Mouse (Mus musculus) embryo, embryonic 11 days (tissue): ENCODE measurements around the gene AK157302.
A peak's percentile ranks its signal among the peaks of the same experiment; 100 is the strongest.
"Not testable (repeated sequence)": the region's sequence is repeated elsewhere in the genome, so short reads cannot be mapped to it uniquely, and the experiment has no call there.

Experiments used
- DNase-seq: peaks from one replicate; pipeline ENCODE4 v3.0.0-alpha.2; 2015

The AK157302 gene

DNA sequence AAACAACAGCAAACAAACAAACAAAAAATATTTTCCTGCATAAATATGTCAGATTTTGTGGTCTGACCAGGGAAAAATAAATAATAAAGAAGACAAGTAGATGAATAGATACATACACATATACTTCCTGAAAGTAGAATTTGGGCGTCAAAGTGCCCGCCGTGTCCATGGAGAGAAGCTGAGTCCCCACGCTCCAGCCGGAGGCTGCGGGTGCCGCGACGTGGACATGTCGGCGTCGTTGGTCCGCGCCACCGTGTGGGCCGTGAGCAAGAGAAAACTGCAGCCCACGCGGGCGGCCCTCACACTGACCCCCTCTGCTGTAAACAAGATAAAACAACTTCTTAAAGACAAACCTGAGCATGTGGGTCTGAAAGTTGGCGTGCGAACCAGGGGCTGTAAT is at the start of gene AK157302:
Gene AK157302, plus strand, starts transcription at position 144 of the 400 bp plus-strand sequence.
- no peak for DNase-seq

DNA sequence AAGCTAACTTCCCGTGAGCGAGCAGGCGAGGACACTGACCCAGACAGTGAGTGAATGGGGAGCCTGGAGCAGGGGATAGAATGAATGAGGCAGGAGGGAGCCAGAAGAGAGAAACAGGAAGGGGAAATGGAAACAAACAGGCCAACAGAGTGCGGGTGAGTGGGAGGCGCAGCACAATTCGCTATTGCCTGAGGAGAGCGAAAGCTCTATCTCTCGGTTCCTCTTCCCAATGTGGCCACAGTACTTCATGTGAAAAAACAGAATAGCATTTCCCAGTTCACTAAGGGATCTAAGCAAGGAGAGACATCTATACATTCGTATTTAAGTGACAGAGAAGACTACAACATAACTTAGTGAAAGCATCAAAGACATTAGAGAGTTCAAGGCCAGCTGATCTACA is 48.2 kb upstream of the AK157302 start:
- DNase-seq, result no peak

DNA sequence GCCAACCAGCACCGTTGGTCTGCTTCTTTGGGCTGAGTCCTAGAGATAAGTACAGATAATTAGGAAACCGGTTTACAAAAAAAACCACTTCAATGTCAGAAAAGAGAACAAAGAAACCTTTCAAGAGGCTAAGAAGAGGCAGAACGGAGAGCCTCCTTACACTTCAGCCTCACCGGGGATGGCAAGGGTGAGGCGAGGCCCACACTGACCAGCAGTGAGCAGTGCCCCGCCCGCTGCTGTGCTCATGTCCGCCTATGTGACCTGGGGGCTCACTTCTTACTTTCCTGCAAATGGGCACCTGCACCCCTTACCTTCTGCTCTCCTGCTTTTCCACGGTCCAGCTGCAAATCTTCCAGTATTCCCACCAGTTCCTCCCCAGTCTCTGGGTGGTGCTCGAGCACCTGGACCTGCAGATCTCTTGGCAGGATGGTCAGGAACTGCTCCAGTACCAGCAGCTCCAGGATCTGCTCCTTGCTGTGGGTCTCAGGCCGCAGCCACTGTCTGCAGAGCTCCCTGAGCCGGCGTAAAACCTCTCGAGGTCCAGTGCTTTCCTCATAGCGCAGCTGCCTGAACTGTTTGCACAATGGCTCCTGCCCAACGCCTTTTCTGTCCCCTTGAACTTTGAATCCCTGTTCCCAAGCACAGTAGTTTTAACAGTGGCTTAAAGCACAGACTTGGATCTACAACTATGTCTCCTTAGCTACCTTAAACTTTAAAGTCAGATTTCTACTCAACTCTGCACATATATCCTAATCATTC is 47.0 kb upstream of the AK157302 start:
- DNase-seq, result no peak

DNA sequence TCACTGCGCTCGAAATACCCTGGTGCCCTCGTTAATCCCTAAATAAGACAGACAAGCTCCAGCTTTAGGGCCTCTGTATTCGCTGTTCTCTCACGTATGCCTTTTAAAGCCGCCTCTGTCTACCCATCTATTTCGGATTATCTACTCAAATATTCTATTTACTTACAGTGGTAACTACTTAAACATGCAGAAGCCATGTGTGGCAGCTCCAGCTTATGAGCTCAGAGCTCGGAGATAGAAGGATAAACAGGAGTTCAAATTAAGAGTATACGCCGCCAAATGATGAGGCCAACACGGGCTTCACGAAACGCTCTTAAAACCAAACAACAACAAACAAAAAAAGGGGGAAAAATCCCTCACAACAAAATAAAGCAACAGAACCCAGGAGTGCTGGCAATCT is 42.0 kb upstream of the AK157302 start:
- DNase-seq, result no peak

DNA sequence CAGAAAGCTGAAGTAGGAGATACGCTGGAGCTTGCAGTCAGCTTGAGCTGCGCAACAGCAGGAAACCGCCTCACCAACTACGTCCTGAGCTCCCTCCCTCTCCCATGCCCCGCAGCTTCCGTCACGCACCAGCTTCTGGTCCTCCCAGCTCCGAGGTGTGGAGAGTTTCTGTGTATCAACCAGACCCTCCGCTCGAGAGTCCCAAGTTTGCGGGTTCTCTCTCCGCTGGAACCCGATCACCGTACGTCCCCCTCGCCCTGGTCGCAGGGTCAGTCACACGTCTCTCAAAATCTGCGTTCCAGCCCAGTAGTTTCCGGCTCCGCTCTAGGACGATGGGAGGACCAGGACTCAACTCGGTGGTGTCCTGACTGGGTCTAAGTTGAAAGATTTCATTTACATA is 41.6 kb upstream of the AK157302 start, which contains the start of gene Zscan26:
Gene Zscan26, minus strand, starts transcription at position 282 of the 400 bp plus-strand sequence.
- DNase-seq, result peak; percentile 91

DNA sequence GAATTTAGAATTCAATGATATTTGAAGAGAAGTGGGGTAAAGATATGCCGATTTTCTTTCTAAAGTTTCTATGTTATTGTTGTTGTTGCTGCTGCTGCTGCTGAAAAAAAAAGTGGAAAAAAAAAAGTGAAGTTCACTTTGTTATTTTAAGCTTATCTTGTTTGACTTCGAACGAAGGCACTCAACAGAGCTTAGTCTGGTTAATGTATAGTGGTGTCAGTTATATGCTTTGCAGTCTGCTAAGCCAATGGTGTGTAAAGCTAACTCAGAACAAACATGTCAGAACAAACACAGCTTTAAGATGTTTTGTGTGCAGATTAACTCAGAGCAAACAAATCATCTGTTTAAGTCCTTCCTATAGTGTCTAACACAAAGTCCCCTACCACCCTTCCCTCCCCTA is 40.9 kb upstream of the AK157302 start:
- no peak for DNase-seq

DNA sequence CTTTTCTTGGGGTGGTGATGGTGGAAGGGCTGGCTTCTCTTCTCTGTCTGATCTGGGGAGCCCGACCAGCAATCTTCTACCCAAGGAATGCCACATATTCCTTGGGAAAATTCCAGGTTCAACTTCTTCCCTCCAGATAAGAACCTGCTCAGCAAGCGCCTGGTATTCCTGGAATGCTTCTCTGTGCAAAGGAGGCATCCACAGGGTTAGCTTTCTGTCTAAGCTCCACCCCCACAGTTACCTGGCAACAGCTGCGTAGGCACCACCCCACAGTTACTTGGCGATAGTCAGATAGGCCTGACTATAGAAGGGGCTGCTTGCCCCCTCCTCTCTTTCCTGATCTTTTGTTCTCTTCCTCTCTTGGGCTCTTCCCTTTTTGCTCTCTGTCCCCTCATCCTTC is 38.7 kb upstream of the AK157302 start:
- DNase-seq, result no peak

DNA sequence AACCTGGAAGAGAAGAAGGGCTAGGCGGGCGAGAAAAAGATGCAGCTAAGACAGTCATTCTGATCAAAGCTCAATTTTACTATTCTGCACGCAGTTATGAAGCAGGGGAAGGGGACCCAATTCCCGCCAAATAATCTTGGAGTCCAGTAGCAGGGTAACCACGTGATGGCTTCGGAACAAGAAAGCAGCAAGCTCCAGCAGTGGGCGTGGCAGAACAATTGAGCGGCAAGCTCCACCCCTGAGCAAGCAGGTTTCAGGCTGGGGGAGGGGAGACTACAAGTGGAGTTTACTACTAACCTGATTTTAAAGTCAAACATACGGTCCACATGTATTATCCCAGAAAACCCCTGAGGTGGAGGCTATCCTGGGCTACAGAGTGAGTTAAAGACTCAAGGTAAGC is 32.5 kb upstream of the AK157302 start:
- not testable (repeated sequence) for DNase-seq

DNA sequence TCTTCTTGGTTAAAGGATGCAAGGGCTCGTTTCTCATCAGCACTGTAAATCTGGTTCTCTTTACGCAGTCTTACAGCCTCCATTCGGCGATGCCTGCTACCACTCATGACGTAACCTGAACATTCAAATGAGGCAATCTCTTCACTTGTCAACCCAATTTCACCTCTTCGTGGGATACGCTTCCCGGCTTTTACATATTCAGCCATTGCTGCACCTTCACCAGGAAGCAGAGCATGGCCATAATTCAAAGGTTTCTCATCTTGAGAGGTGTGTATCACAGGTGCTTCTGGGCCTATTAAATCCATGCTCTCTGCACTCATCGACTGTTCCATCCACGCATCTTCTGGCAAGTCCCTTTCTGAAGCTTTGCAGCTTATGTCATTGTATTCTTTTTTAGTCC is 27.7 kb upstream of the AK157302 start:
- no peak for DNase-seq

DNA sequence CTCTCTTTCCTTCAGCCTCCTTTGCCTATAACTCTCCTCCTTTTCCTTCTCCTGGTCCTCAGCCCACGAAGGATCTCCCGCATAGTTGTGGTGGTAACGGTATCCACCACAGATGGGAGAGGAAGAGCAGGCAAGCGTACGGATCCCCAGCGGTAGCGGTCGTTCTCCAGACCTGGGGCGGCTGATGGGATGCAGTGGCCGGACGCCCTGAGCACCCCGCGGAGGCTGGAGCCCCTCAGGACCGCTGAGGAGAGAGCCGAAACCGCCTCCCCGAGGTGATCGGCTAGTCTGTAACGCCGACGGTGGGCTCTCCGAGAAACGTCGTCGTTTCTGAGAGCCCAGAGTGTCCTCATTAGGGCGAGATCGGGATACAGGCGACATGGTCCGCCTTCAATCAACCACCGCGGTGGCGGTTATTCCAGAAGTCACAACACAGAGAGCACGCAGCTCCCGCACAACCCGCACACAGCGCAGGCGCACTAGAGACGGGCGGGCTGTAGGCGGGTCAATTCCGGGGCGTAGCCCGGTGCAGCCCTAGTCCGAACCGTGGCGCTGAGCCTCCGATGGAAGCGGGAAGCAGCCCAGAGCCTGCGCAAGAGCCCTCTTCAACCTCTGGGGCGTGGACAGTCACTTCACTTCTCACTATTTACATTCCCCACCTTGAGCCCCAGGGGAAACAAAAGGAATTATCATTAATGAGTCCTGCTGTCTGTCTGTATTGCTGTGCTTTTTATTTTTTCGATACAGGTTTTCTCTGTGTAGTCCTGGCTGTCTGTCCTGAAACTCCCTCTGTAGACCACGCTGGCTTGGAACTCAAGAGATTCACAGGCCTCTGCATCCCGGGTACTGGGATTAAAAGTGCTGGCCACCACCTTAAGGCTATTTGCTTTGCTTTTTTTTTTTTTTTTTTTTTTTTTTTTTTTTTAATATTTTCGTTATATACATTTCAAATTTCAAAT is 26.7 kb upstream of the AK157302 start, which contains the start of gene Nkapl:
Gene Nkapl, minus strand, starts transcription at position 449 of the 959 bp plus-strand sequence.
- peak; percentile 93 for DNase-seq

DNA sequence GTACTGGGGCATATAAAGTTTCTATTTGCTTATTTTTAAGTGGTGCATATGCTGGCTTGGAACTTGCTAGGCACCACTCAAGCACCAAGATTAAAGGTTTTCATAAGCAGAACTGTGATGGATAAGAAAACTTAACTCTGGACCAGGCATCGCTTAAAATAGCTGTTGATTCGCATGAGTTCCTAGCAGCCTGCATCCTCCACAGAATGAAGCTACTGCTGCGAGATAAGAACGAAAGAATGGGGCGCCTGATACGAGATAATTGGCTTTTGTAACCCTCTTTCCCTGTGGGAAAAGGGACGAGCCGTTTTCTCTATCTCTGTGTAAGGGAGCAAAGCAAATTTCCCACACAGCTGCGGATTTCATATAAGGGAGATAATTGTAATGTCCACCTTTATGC is 25.9 kb upstream of the AK157302 start:
- DNase-seq, result no peak

DNA sequence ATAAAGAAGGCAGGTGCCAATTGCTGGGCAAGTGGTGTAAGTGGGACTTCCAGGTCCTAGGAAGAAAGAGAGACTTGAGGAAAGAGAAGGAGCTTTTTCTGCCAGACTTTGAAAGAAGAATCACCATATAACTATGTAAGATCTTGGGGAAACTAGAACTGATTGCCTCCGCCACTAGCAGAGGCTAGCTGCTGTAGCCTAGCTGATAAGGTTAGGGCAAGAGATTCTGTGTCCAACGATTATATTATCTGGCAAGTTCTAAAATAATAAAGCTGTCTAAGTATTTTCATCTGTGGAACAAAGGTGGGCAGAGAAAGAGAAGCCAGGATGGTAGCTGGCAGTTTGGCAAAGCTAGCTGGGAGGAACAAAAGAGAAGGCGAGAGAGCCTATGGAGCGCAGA is 22.6 kb upstream of the AK157302 start:
- no peak for DNase-seq

DNA sequence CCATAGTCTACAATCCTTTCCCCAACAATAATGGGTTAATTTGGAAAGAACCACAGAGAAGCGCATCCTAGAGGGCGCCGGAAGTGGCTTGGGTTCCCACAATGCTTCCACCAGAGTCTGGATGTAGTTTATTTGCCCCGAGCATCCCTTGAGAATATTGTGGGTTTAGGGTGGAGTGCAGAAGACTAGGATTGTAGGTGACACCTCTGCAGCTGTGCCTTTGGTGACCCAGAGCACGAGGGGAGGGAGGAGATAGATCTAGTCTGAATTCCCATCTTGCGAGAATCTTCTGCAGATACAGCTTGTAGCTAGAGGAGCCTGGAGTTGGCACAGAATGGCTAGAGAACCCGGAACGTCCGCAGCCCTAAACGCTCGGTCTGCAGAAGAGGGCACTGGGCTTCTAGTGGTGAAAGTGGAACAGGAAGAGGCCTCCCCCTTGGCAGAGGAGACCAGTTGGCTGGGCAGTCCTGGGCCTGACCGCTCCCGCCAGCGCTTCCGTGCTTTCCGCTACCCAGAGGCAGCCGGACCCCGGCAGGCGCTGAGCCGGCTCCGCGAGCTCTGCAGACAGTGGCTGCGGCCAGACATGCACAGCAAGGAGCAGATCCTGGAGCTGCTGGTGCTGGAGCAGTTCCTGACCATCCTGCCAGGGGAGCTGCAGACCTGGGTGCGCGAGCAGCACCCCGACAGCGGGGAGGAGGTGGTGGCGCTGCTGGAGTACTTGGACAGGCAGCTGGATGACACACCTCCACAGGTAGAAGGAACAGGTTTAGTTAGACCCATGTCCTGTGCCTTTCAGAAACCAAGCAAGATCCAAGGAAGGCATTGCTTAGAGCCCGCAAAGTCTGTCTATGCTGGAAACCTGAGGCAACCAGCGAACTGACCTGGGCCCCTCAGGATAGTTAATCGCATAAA is 16.0 kb upstream of the AK157302 start, which contains the start of the genes Zkscan4 and Gm10065:
Gene Zkscan4, plus strand, starts transcription at position 149 of the 912 bp plus-strand sequence.
Gene Gm10065, minus strand, starts transcription at position 683 of the 912 bp plus-strand sequence.
- DNase-seq, result peak; percentile 80

DNA sequence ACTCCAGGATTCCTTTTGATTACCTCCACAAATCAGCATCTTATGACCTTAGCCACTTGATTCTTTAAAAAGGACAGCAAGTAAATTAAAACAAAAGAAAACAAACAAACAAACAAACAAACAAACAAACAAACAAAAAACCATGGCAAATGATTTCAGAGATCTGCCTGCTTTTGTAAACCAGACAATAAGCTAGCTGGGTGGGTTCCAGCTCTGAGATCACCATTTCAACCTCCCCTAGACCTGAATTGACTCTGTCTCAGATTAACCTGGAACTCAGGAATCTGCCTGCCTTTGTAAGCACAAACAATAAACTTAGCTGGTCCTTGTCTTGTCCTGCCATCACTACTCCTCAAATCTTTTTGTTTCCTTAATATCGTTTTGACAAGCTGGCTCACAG is 8.1 kb upstream of the AK157302 start:
- DNase-seq, result no peak

DNA sequence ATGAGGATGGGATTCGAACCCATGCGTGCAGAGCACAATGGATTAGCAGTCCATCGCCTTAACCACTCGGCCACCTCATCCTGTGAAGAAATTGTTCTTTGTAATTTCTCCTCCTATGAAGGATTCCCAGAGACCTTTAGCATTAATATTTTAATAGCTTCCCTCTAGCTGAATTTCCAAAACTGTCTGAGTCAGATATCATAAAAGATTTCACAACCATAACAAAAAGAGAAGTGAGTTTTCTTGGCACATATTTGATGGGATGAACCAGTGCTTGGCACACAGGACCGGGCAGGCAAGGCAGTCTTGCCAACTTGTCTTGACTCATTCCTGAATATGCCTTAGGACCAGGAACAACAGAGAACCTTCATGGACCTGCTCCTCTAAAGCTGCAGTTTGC is 2.2 kb upstream of the AK157302 start:
- DNase-seq, result no peak

DNA sequence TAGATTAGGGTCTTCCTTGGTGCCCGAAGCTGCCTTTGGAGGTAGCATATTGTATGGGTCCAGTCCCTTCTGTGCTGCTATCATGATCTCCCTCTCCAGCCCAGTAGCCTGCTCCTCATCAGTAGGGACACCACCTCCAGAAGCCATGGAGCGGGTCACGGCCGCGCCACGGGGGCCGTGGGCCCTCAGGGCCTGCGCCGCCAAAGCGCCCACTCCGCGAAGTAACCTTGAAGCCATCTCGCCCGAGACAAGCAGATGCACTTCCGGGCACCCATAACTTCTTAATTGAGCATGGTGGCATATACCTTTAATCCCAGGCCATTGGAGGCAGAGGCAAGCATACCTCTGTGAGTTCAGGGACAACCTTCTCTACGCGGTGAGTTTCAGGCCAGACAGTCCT is 6.2 kb downstream of the AK157302 start, which contains the start of gene Gm11273:
Gene Gm11273, minus strand, starts transcription at position 237 of the 400 bp plus-strand sequence.
- not testable (repeated sequence) for DNase-seq

DNA sequence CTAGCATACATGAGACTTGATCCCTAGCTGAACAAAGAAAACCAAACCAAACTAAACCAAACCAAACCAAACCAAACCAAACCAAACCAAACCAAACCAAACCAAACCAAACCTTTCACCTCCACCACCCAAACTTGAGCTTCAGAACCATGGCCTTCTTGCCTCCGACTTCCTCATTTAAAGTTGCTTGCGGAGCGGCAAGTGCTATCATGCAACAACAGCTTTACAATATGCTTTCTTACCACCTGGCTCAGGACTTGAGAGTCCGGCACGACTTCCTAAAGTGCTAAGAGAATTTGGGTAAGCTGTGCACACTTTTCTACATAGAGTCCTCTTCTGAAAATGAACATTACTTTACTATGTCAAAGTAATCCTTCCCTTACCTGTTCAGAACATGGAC is 7.3 kb downstream of the AK157302 start:
- DNase-seq, result no peak

DNA sequence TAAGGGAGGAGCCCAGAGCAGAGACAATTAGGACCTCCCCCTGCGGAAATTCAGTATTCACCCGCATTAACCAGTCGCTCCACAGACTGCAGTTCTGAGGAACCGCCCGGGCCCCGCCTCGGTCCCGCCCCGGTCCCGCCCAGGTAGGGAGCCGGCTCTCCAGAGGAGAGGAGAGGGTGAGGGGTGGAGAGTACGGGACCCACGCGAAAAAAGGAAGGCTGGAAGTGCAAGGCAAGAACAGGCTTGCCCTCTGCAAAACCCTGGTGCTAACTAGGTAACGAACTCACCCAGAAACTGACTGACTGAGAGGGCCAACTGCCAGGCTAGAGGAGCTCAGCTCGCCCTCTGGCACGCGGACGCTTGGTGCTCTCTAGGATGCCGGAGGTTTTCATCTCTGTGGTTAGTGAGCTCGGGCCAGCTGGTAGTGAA is 11.2 kb downstream of the AK157302 start:
- DNase-seq, result peak; percentile 92

DNA sequence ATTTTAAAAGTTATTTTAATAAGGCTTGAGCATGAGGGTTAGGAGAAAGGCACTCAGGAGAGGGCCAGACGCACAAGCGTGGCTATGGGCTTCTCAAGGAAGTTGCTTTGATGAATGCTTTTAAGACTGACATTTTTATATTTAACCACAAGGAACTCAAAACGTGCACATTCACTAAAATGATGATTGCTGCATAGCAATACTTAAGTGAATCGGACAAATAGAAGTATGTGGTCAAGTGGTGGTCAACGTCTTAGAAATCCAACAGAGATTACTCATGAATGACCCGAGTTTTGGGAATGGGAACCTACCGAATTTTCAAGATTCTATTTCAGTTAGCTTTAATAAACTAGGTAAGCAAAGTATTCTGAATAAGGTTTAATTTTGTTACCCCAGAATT is 35.1 kb downstream of the AK157302 start:
- peak; percentile 11 for DNase-seq

DNA sequence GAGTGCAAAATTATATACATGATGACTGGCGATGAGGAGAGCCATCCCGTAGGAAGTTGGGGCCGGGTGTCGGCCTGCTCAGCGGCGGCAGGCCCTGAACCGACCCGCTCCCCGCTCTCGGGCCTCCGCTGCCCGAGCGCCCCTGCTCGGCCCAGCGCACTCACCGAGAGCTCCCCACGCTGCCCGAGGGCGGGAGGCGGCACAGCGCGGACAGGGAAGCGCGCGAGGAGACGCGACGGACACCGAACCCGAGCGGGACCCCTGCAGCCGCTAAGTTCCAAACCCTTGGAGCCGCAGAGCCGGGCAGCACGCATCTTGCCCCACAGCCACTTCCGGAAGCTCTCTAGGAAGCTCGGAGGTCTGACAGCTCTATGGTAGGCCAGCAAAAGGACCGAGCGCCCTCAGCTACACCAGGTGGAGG is 35.8 kb downstream of the AK157302 start, which contains the start of gene Zkscan8:
Gene Zkscan8, minus strand, starts transcription at position 340 of the 421 bp plus-strand sequence.
- peak; percentile 92 for DNase-seq

DNA sequence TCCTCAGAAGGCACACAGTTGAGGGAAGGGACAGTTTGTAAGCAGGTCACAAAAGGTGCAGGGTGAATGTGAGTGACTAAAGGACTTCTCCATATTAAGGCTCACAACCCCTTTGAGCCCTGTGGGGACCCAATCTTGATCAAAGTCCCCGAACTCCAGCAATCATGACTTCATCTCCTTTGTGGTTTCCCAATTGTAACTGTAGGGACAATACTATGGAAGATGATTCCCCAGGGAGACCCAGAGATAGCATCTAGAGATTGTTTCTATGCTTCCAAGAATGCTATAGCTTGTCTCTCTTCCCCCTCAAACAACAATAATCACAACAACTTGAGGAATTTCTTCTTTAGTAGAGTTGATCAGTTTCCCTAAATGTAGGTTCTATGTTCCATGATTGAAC is 47.7 kb downstream of the AK157302 start, which contains the start of gene Olfr1366:
Gene Olfr1366, minus strand, starts transcription at position 101 of the 400 bp plus-strand sequence.
- DNase-seq, result no peak
